Mouse (Mus musculus): ENCODE measurements around the gene Plxnc1.

- TF ChIP-seq HCFC1 (IDR thresholded peaks at IDR 0.05; ENCODE audit: borderline replicate concordance, insufficient read depth, low read length) (no peak), ZNF384 (IDR thresholded peaks at IDR 0.05; ENCODE audit: low read depth, low read length) (no peak)
Observed at GRCm38 (mm10) chr10:94974345-94975098, 29.9 kb upstream of the Plxnc1 start.
